Mouse (Mus musculus) cerebellum, postnatal 36 days (tissue): ENCODE measurements at regions not wholly inside any gene's neighbourhood (a gene's known extent, or its start where the extent isn't known, plus 50 kb on each side); places are given as distances from the start of the nearest gene placed in this dataset.

Experiments
- DNase-seq, 2 experiments: peaks; one replicate each; pipeline ENCODE4 v3.0.0; 2021 to 2022; ENCODE audit warnings: mixed read lengths in 2 of 2

GRCm38 (mm10) chr10:7267903-7268302 is 55.9 kb upstream of the Cnksr3 start:
- DNase-seq = peak; percentile 68 to 76

GRCm38 (mm10) chr10:7267106-7267505 is 55.1 kb upstream of the Cnksr3 start:
- DNase-seq = no peak

GRCm38 (mm10) chr10:7265412-7265811 is 53.4 kb upstream of the Cnksr3 start:
- DNase-seq = no peak

GRCm38 (mm10) chr10:7264721-7265120 is 52.7 kb upstream of the Cnksr3 start:
- DNase-seq = no peak
